8 mouse cellular contexts compared by ENCODE assay signal in genomic region chr11:118794856-118795602, GRCm38 (mm10).
DNase-seq lines count a peak whose midpoint lies in the region; ATAC-seq lines count a peak whose summit lies in the region.

No protein-coding gene starts in this region.

- H3K4me3 ChIP-seq in limb, embryonic 12.5 days (replicated peaks): no peak overlapping the region
- H3K4me3 ChIP-seq in limb, embryonic 10.5 days: no peak overlapping the region
- H3K4me3 ChIP-seq in hindbrain, embryonic 15.5 days: no peak overlapping the region
- no peak overlapping the region for H3K4me3 ChIP-seq in neural tube, embryonic 13.5 days

- peak overlapping the region; percentile 64; the same call in 1 of the 2 replicates for H3K27ac ChIP-seq in limb, embryonic 12.5 days
- no peak overlapping the region for H3K27ac ChIP-seq in limb, embryonic 10.5 days
- peak overlapping the region; percentile 87 for H3K27ac ChIP-seq in hindbrain, embryonic 15.5 days (replicated peaks)
- peak overlapping the region; percentile 98 for H3K27ac ChIP-seq in neural tube, embryonic 13.5 days (replicated peaks)

- H3K4me2 ChIP-seq in limb, embryonic 12.5 days: no peak overlapping the region
- H3K4me2 ChIP-seq in hindbrain, embryonic 15.5 days: no peak overlapping the region
- no peak overlapping the region for H3K4me2 ChIP-seq in neural tube, embryonic 13.5 days

- no peaks in the 10 kb centered on the region for H3K27me3 ChIP-seq in limb, embryonic 12.5 days
- no peaks in the 10 kb centered on the region for H3K27me3 ChIP-seq in limb, embryonic 10.5 days (ENCODE audit: low read depth, poor library complexity, severe bottlenecking)
- no peaks in the 10 kb centered on the region for H3K27me3 ChIP-seq in hindbrain, embryonic 15.5 days
- no peaks in the 10 kb centered on the region for H3K27me3 ChIP-seq in neural tube, embryonic 13.5 days

- DNase-seq in cerebellum, adult 18-20 months: peak; percentile 60 to 61
- DNase-seq in cerebellum, adult 11 months: no peak
- no peak for DNase-seq in limb, embryonic 10.5 days (ENCODE audit: low spot score)
- DNase-seq in thymus, postnatal 4 days: no peak
- DNase-seq in left cerebral cortex, adult 9 months (ENCODE audit: low spot score in 2 of 2): no peak

- no peak for ATAC-seq in limb, embryonic 12.5 days (ENCODE audit: insufficient number of reproducible peaks, insufficient read depth, low FRiP score, low TSS enrichment, low read depth)
- peak; percentile 32; the same call in 1 of the 2 replicates for ATAC-seq in hindbrain, embryonic 15.5 days (ENCODE audit: low FRiP score, low read depth)
- ATAC-seq in neural tube, embryonic 13.5 days (ENCODE audit: low read depth): peak; percentile 23

- H3K9me3 ChIP-seq in limb, embryonic 12.5 days: no peaks in the 10 kb centered on the region
- no peaks in the 10 kb centered on the region for H3K9me3 ChIP-seq in limb, embryonic 10.5 days (replicated peaks)
- no peaks in the 10 kb centered on the region for H3K9me3 ChIP-seq in hindbrain, embryonic 15.5 days
- H3K9me3 ChIP-seq in neural tube, embryonic 13.5 days: no peaks in the 10 kb centered on the region

- H3K4me1 ChIP-seq in limb, embryonic 12.5 days (replicated peaks): peaks cover 37% of the 10 kb centered on the region
- H3K4me1 ChIP-seq in limb, embryonic 10.5 days: peaks cover 41% of the 10 kb centered on the region
- peaks cover 59% of the 10 kb centered on the region for H3K4me1 ChIP-seq in hindbrain, embryonic 15.5 days (replicated peaks)
- H3K4me1 ChIP-seq in neural tube, embryonic 13.5 days (replicated peaks): peaks cover 71% of the 10 kb centered on the region

- 61% methylated on average over 8 of the region's 8 CpGs for WGBS in limb, embryonic 12.5 days
- 76% methylated on average over 8 of the region's 8 CpGs for WGBS in limb, embryonic 10.5 days
- WGBS in hindbrain, embryonic 15.5 days: 44% methylated on average over 8 of the region's 8 CpGs
- WGBS in neural tube, embryonic 13.5 days: 48% methylated on average over 8 of the region's 8 CpGs

- no peaks in the 10 kb centered on the region for H3K36me3 ChIP-seq in limb, embryonic 12.5 days
- H3K36me3 ChIP-seq in limb, embryonic 10.5 days: no peaks in the 10 kb centered on the region
- no peaks in the 10 kb centered on the region for H3K36me3 ChIP-seq in hindbrain, embryonic 15.5 days
- H3K36me3 ChIP-seq in neural tube, embryonic 13.5 days: no peaks in the 10 kb centered on the region

- no peak overlapping the region for H3K9ac ChIP-seq in limb, embryonic 12.5 days (replicated peaks)
- no peak overlapping the region for H3K9ac ChIP-seq in hindbrain, embryonic 15.5 days
- peak overlapping the region; percentile 50 for H3K9ac ChIP-seq in neural tube, embryonic 13.5 days

Comparison
In these comparisons a context has a peak if more than half of its experiments do, and no peak if none do; other contexts are left out.
1. DNase-seq: peak in cerebellum, adult 18-20 months (2 of 2); none in cerebellum, adult 11 months (single experiment), limb, embryonic 10.5 days (single experiment), thymus, postnatal 4 days (single experiment) and left cerebral cortex, adult 9 months (0 of 2).